Mouse (Mus musculus): ENCODE results near the gene Cadps. TPM values are rescaled to one million over a fixed set of nuclear protein-coding genes. Genes with fewer than 3 reads are reported as not detected.

Cadps gene
- polyA plus RNA-seq, 1 experiment from 2014 or later: 0.30 TPM

DNA sequence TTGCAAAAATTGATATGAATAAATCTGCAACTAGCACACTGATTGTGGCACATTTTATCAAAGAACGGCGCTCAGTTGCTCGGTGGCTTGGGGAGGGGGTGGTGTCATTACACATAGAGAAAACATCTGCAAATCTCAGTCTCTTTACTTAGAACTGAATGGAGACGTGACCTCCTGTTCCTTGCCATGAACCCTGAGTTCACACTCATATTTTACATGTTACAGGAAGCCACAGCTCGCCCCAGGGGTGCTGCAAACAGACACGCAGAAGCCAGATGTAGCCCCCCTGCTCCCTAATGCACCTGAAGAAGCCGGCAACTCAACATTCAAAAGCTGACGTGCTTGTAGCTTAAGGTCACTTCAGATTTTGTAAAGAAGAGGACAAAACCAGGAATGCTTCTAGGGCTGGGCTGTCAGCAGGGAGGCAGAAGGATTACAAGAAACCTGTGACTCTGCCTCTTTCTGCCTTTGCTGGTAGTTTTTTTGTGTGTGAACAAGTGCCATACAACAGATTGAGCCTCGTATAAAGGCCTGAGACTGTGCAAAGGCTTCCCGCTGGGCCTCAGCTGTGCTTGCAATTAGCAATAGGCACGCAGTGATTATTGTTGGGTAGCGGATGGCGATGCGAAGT lies 434.0 kb downstream of the Cadps start:
- no peak overlapping the region for H3K4me3 ChIP-seq (ENCODE audit: low read length)
- no peak overlapping the region for H3K9ac ChIP-seq (ENCODE audit: low read depth, low read length)
- H3K36me3 ChIP-seq (ENCODE audit: control insufficient read depth, insufficient read depth, low read length): no peaks in the 10 kb centered on the region
- H3K27me3 ChIP-seq (ENCODE audit: control insufficient read depth, insufficient read depth, low read length): no peaks in the 10 kb centered on the region
- no peaks in the 10 kb centered on the region for H3K4me1 ChIP-seq (ENCODE audit: control insufficient read depth, insufficient read depth, low read length)
- ATAC-seq (ENCODE audit: low FRiP score, low TSS enrichment): no peak
- no peak overlapping the region for H3K27ac ChIP-seq (ENCODE audit: low read depth, low read length)
- 24% methylated on average over 14 of the region's 14 CpGs for WGBS
- H3K9me3 ChIP-seq (ENCODE audit: control insufficient read depth, low read length): no peaks in the 10 kb centered on the region
- no peak overlapping the region for H3K4me2 ChIP-seq (replicated peaks; ENCODE audit: low read depth, low read length)

DNA sequence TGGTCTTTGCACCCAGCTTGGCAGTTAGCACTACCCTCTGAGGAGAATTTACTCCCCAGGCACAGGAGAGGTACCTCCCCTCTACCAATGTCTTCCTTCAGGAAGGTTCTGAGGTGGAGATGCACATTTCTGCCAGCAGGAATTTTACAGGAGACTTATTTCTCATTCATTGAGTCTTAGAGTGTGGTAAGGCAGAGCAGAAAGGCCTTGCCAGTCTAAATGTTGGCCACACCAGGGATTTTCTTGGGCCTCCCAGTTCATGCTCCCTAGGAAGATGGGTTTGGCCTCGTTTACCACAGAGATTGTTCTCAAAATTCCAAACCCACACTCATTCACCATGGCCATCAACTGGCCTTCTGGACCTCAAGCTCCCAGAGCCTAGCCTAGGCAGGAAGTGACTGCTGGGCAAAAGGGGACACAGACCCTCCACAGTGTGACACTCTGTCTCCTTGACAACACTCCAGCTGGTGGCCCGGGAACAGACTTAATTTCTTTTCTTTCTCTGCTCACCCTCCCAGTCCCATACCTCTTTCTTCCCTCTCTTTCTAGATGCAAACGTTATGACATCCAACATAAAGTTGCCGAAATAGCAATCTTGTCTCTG lies 434.6 kb downstream of the Cadps start:
- 32% methylated on average over 4 of the region's 4 CpGs for WGBS
- no peaks in the 10 kb centered on the region for H3K27me3 ChIP-seq (ENCODE audit: control insufficient read depth, insufficient read depth, low read length)
- H3K27ac ChIP-seq (ENCODE audit: low read depth, low read length): no peak overlapping the region
- no peak for ATAC-seq (ENCODE audit: low FRiP score, low TSS enrichment)
- H3K4me1 ChIP-seq (ENCODE audit: control insufficient read depth, insufficient read depth, low read length): no peaks in the 10 kb centered on the region
- H3K4me2 ChIP-seq (replicated peaks; ENCODE audit: low read depth, low read length): no peak overlapping the region
- H3K9ac ChIP-seq (ENCODE audit: low read depth, low read length): no peak overlapping the region
- no peaks in the 10 kb centered on the region for H3K9me3 ChIP-seq (ENCODE audit: control insufficient read depth, low read length)
- no peaks in the 10 kb centered on the region for H3K36me3 ChIP-seq (ENCODE audit: control insufficient read depth, insufficient read depth, low read length)
- H3K4me3 ChIP-seq (ENCODE audit: low read length): no peak overlapping the region

- WGBS: 70% methylated on average over 6 of the region's 6 CpGs
- Histone ChIP-seq H3K9me3 (ENCODE audit: control insufficient read depth, low read length) (no peaks in the 10 kb centered on the region), H3K27me3 (ENCODE audit: control insufficient read depth, insufficient read depth, low read length) (no peaks in the 10 kb centered on the region), H3K4me3 (ENCODE audit: low read length) (no peak overlapping the region), H3K4me1 (ENCODE audit: control insufficient read depth, insufficient read depth, low read length) (no peaks in the 10 kb centered on the region), H3K4me2 (replicated peaks; ENCODE audit: low read depth, low read length) (no peak overlapping the region), H3K27ac (ENCODE audit: low read depth, low read length) (no peak overlapping the region), H3K36me3 (ENCODE audit: control insufficient read depth, insufficient read depth, low read length) (no peaks in the 10 kb centered on the region), H3K9ac (ENCODE audit: low read depth, low read length) (no peak overlapping the region)
- ATAC-seq (ENCODE audit: low FRiP score, low TSS enrichment): no peak
Measured at GRCm38 (mm10) chr14:12387176-12387575, 435.7 kb downstream of the Cadps start.

- WGBS: 28% methylated on average over 9 of the region's 9 CpGs
- no peak overlapping the region for H3K9ac ChIP-seq (ENCODE audit: low read depth, low read length)
- no peak overlapping the region for H3K27ac ChIP-seq (ENCODE audit: low read depth, low read length)
- H3K9me3 ChIP-seq (ENCODE audit: control insufficient read depth, low read length): no peaks in the 10 kb centered on the region
- H3K4me3 ChIP-seq (ENCODE audit: low read length): no peak overlapping the region
- H3K4me1 ChIP-seq (ENCODE audit: control insufficient read depth, insufficient read depth, low read length): no peaks in the 10 kb centered on the region
- H3K4me2 ChIP-seq (replicated peaks; ENCODE audit: low read depth, low read length): no peak overlapping the region
- no peaks in the 10 kb centered on the region for H3K27me3 ChIP-seq (ENCODE audit: control insufficient read depth, insufficient read depth, low read length)
- ATAC-seq (ENCODE audit: low FRiP score, low TSS enrichment): no peak
- H3K36me3 ChIP-seq (ENCODE audit: control insufficient read depth, insufficient read depth, low read length): no peaks in the 10 kb centered on the region
Measured at GRCm38 (mm10) chr14:12377883-12378282, 445.0 kb downstream of the Cadps start.

DNA sequence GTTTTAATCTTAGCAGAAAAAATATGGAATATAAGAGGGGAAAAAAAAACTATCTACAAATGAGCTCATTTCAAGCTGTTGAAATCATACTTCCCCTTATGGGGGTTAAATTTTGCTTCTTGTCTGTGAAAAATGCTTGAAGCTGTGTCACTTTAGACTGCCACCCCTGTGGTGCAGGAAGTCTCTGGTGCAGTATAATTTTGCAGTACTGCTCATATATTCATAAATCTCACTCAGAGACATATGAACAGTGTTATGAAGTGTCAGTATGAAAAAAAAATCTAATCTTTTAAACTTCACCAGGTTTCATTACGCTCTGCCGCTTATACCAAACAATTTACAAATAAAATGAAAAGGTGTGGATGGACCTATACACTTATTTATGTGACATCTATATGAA lies 445.6 kb downstream of the Cadps start:
- Histone ChIP-seq H3K4me1 (ENCODE audit: control insufficient read depth, insufficient read depth, low read length) (no peaks in the 10 kb centered on the region), H3K36me3 (ENCODE audit: control insufficient read depth, insufficient read depth, low read length) (no peaks in the 10 kb centered on the region), H3K9me3 (ENCODE audit: control insufficient read depth, low read length) (no peaks in the 10 kb centered on the region), H3K27ac (ENCODE audit: low read depth, low read length) (no peak overlapping the region), H3K4me2 (replicated peaks; ENCODE audit: low read depth, low read length) (no peak overlapping the region), H3K9ac (ENCODE audit: low read depth, low read length) (no peak overlapping the region), H3K27me3 (ENCODE audit: control insufficient read depth, insufficient read depth, low read length) (no peaks in the 10 kb centered on the region), H3K4me3 (ENCODE audit: low read length) (no peak overlapping the region)
- no peak for ATAC-seq (ENCODE audit: low FRiP score, low TSS enrichment)
- WGBS: 92% methylated on average over 2 of the region's 2 CpGs

DNA sequence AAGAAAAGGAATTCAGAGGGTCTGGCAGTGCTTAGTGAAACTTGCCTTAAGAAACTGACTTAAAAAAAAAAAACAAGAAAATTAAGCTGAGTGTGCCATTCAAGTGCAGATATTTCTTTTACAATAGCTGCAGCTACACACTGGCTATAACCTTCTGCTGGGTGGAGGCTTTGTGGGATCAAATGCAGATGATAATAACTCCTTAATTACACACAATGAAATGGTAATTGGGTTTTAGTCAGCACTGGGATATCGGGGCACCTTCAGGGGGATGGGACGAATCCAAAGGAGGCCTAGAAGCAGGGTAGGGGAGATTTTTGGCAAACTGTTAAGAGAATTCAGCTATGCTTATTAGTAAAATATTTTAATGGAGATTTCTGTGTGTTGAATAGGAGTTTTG lies 447.4 kb downstream of the Cadps start:
- Histone ChIP-seq H3K4me3 (ENCODE audit: low read length) (no peak overlapping the region), H3K36me3 (ENCODE audit: control insufficient read depth, insufficient read depth, low read length) (no peaks in the 10 kb centered on the region), H3K9me3 (ENCODE audit: control insufficient read depth, low read length) (no peaks in the 10 kb centered on the region), H3K9ac (ENCODE audit: low read depth, low read length) (no peak overlapping the region), H3K4me2 (replicated peaks; ENCODE audit: low read depth, low read length) (no peak overlapping the region), H3K27me3 (ENCODE audit: control insufficient read depth, insufficient read depth, low read length) (no peaks in the 10 kb centered on the region), H3K27ac (ENCODE audit: low read depth, low read length) (no peak overlapping the region), H3K4me1 (ENCODE audit: control insufficient read depth, insufficient read depth, low read length) (no peaks in the 10 kb centered on the region)
- ATAC-seq (ENCODE audit: low FRiP score, low TSS enrichment): no peak
- 57% methylated on average over 2 of the region's 2 CpGs for WGBS

GRCm38 (mm10) chr14:12350271-12350916 lies 472.5 kb downstream of the Cadps start:
- no peak overlapping the region for H3K9ac ChIP-seq (ENCODE audit: low read depth, low read length)

DNA sequence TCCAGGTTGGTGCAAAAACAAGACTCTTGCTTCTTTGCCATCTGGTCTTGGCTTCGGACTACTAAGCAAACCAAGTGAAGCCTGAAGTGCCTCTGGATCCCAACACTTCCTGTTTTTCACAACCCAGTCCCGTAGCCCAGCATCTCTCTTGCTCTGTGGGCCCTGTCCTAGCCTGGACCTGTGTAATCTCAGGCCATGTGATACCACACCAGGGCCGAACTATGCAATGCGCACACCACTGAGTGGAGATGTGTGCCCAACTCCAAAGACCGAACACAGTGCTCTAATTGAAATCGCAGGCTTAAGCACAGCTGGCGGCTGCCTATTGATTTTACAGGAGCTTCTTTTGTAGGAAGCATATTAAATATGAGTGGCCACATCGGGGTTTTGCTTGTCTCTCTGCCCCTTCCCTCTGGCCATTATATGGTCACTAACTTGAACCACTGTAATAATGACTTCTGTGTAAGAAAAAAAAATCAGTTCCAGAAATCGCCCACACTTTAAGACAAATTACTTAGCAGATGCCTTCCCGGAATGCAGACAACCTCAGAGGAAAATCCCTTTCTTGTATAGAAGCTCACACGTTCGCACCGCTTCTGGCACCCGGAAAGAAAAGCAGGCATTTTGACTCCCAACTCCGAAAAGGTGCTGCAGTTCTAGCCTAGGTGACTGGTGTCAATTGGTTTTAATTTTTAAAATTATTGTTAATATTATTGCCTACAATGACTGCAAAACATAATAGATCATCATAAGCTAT lies 473.4 kb downstream of the Cadps start:
- no peak overlapping the region for H3K27ac ChIP-seq (ENCODE audit: low read depth, low read length)
- peaks cover 91% of the 10 kb centered on the region for H3K27me3 ChIP-seq (ENCODE audit: control insufficient read depth, insufficient read depth, low read length)
- H3K36me3 ChIP-seq (ENCODE audit: control insufficient read depth, insufficient read depth, low read length): no peaks in the 10 kb centered on the region
- peaks cover 12% of the 10 kb centered on the region for H3K4me1 ChIP-seq (ENCODE audit: control insufficient read depth, insufficient read depth, low read length)
- no peak for ATAC-seq (ENCODE audit: low FRiP score, low TSS enrichment)
- no peak overlapping the region for H3K9ac ChIP-seq (ENCODE audit: low read depth, low read length)
- no peak overlapping the region for H3K4me2 ChIP-seq (replicated peaks; ENCODE audit: low read depth, low read length)
- no peaks in the 10 kb centered on the region for H3K9me3 ChIP-seq (ENCODE audit: control insufficient read depth, low read length)
- 3% methylated on average over 15 of the region's 15 CpGs for WGBS
- no peak overlapping the region for H3K4me3 ChIP-seq (ENCODE audit: low read length)

More at GRCm38 (mm10) chr14:12350271-12350916, 472.5 kb downstream of the Cadps start:
- no peaks in the 10 kb centered on the region for H3K36me3 ChIP-seq (ENCODE audit: control insufficient read depth, insufficient read depth, low read length)
- no peaks in the 10 kb centered on the region for H3K9me3 ChIP-seq (ENCODE audit: control insufficient read depth, low read length)
- no peak for ATAC-seq (ENCODE audit: low FRiP score, low TSS enrichment)
- H3K27me3 ChIP-seq (ENCODE audit: control insufficient read depth, insufficient read depth, low read length): peaks cover 82% of the 10 kb centered on the region
- 5% methylated on average over 16 of the region's 16 CpGs for WGBS
- H3K4me3 ChIP-seq (ENCODE audit: low read length): no peak overlapping the region
- H3K4me2 ChIP-seq (replicated peaks; ENCODE audit: low read depth, low read length): no peak overlapping the region
- no peak overlapping the region for H3K27ac ChIP-seq (ENCODE audit: low read depth, low read length)
- H3K4me1 ChIP-seq (ENCODE audit: control insufficient read depth, insufficient read depth, low read length): 0 out of 2 replicates have a peak, but pooled peaks cover 4% of the 10 kb centered on the region

Data from kidney, embryonic 14.5 days (tissue).